Mouse (Mus musculus): Measurements from ENCODE around the gene Chrd.
A peak's percentile ranks its signal among the peaks of the same experiment; 100 is the strongest.

The Chrd gene

DNA sequence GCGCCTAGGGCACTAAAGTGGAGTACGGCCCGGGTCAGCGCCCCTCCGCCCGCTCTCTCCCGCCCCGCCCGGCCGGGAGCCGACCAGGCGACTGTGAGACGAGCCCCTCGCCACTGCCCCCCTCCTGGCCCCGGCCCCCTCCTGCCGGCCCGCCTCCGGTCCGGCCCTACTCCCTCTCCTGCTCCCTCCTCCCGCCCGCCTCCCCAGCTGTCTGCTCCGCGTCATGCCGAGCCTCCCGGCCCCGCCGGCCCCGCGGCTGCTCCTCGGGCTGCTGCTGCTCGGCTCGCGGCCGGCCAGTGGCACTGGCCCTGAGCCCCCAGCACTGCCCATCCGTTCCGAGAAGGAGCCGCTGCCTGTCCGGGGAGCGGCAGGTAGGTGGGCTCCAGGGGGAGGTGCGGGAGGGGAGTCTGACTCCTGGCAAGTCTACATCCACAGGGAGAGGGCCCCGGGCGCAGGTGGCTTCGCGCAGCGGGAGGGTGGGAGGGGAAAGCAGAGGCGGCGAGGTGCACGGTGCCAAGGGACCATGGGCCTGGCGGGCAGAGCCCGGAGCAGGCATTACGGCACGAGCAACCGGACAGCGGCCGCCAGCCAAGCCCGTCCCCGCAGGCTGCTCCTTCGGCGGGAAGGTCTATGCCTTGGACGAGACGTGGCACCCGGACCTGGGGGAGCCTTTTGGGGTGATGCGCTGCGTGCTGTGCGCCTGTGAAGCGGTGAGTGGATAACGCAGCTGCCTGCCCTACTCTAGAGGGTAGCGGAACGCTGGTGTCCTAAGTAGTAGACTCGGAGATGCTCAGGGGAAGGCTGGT lies at the start of gene Chrd:
Gene Chrd, plus strand, starts transcription at position 203 of the 806 bp plus-strand sequence.
- no peak for DNase-seq

DNA sequence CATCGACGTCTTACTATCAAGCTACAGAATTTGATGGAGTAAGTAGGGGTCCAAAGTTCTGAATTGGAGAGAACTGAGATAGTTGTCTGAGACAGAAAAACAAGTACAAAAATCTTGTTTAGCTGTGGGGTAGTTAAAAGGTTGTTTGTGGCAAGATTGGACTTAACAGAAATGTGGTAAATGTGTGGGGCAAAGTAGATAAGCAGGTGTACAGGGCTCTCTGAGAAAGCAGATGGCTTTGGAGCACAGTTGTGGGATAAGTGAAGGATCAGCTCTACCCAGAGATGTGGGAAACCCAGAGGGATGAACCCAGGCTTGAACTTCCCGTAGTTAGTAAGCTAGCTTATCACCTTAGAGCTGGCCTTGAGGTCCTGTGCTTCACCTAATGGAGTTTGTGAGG lies 42.2 kb upstream of the Chrd start:
- DNase-seq: no peak

DNA sequence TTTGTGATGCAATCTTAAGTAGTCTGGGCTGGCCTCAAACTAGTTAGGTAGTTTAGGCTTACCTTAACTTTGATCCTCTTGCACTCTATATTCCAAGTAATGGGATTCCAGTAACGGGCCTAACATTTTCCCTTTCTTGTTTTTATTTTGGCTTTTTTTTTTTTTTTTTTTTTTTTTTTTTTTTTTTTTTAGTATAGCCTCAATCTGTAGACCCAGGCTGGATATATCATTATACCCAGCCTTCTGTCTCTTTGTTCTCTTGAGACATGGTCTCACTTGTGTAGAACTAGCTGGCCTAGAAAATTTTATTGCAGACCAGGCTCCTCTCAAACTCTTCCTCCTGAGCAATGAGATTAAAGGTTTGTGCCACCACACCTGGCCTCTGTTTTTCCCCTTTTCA lies 41.3 kb upstream of the Chrd start:
- no peak for DNase-seq

DNA sequence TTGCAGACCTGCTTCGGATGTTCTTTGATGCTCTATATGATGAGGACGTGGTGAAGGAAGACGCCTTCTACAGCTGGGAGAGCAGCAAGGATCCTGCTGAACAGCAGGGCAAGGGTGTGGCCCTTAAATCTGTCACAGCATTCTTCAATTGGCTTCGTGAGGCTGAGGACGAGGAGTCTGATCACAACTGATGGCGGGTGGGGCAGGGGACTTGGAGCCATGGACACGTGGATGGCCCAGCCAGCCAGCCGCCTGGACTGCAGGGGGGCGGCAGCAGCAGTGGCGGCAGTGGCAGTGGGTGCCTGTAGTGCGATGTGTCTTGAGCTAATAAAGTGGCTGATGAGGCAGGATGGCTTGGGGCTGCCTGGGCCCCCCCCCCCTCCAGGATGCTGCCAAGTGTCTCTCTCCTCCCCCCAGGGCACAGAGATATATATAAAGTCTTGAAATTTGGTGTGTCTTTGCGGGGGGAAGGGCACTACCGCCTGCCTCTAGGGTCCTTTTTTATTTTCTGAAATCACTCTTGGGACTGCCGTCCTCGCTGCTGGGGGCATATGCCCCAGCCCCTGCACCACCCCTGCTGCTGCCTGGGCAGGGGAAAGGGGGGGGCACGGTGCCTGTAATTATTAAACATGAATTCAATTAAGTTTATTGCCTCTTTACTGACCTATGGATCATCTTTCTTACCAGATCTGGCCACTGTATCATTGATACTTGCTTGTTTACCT lies 40.5 kb upstream of the Chrd start:
- no peak for DNase-seq

DNA sequence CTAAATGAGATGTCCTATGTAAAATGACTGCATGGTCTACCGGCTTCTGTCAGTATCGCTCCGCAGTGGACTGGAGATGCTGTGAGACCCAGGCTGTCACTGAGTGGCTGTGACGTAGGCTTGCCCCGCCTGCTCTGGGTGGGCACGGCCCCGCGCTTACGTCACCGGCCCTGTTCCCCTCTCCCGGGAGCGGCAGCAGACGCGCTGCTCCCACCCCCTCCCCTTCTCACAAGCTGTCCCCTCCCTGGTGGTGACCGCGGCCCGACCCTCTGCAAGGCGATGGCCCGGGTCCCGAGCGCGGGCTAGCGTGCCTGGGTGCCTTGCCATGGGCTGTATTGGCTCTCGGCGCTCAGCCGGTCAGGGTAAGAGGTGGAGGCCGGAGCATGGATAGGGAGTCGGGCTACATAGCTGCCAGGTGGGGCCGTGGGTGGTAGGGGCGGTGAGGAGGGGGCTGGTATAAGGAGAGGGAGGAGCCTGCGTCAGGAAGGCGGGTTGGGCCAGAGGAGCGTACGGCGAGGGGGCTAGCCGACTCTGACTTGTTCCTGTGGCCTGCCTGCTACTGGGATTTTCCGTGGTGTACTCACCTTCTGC lies 39.7 kb upstream of the Chrd start, which contains the start of gene Fam131a:
Gene Fam131a, plus strand, starts transcription at position 131 of the 591 bp plus-strand sequence.
- DNase-seq: peak; percentile 72 to 74

DNA sequence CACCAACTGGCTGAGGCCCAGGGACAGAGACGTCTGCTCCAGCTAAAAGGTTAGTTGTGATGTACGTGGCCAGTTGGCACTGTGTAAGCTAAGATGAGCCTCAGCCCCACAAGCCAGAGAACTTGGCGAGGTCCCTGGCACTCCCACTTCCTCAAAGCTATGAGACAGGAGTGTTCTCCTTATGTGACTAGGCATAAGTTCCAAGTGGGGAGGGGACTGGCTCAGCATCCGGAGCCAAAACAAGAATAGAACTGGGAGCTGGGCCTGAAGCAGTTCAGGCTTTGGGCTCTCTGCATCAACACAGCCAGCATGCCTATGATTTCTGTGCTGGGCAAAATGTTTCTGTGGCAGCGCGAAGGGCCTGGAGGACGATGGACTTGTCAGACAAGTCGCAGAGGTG lies 38.1 kb upstream of the Chrd start:
- DNase-seq: no peak

DNA sequence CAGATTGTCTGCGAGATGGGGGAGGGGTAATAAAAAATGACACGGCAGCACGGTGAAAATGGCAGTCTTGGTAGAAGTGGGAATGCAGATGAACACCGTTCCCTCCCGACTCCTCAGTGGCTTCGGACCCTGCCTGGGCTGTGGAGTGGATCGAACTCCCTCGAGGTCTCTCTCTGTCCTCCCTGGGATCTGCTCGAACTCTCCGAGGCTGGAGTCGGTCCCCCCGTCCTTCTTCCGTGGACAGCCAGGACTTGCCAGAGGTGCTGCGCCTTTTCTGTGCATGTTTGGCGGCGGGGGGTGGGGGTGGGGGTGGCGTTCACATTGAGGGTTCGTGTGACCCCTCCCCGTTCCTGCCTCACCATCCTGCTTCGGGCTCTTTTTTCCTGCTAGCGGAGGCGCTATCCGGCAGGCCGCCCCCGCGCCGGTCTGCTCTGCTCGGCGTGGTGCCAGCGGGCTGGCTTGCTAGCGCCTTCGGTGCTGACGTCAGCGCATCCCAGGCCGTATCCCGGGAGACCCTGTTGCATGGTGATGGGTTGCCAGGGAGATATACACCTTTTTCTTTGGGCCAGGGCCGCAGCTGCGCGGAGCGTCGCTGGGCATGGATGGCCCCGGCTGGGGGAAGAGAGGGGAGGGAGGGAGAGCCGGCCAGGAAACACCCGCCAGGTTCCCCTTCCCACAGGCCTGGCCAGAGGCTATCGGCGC lies 37.2 kb upstream of the Chrd start:
- no peak for DNase-seq

DNA sequence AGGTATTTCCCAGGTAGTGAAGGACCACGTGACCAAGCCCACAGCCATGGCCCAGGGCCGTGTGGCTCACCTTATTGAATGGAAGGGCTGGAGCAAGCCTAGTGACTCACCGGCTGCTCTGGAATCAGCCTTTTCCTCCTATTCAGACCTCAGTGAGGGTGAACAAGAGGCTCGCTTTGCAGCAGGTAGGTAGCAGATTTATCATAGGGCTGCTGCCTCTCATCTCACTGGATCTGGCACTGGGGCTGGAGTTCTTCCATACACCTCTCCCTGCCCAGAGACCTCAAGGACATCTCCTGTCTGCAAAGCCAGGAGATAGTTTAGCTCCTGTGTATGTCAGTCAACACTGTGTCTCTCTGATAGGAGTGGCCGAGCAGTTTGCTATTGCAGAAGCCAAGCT lies 33.7 kb upstream of the Chrd start:
- DNase-seq: no peak

DNA sequence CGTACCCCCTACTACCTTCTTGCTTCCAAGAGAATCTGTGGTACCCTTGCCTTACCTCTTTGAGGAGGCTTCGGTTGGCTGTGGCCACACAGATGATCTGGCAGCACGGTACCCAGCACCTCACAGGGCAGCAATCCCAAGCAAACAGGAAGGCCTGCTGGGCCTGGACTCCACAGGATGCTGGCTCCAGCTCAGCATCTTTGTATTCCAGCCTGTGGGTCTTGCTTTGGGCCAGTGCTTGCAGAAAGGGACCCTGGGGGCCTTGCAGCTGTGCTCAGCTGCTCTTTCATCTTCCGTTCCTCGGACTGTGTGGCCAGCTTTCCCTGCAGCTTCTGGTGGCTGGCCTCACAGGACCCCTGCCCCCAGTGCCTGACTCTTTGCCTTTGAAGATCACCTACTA lies 32.9 kb upstream of the Chrd start:
- DNase-seq: no peak

DNA sequence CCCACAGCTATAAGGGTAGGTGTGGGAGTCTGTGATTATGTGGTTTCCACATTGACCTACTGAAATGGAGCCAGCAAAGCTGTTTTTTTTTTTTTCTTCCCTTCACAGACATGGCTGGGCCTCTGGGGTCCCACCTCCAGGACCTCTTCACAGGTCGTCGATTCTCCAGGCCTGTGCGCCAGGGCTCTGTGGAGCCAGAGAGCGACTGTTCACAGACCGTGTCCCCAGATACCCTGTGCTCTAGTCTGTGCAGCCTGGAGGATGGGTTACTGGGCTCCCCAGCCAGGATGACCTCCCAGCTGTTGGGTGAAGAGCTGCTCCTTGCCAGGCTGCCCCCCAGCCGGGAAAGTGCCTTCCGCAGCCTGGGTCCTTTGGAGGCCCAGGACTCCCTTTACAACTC lies 31.6 kb upstream of the Chrd start:
- no peak for DNase-seq

DNA sequence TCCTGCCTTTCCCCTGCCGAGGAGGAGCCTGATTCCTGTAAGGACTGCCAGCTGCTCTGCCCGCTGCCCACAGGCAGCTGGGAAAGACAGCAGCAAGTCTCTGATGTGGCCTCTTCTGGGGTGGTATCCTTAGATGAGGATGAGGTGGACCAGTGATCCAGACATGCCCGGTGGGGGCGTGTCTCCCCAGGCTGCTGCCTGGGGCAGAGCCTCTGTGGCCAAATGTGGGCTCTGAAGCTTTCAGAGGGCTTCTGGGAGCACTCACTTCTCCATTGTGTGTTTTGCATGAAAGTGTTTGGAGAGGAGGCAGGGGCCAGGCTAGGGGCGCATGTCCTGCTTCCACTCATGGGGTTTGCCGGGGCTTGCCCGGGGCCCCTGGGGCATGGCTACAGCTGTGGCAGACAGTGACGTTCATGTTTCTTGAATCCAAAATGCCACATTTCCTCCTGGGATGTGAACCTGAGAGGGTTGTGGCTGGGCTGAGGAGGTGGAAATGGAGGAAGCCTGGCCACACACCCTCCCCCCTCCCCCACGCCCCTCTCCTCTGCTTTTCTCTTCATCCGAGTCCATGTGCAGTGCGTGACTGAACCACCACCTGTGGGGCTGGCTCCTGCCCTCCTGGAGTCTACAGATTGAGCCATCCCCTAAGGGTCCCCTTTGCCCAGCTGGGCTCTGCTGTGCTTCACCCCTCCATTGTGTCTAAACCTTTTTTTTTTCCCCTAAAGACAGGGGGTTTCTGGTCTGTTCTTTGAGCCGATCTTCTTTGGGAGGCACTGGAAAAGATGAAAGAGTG lies 31.0 kb upstream of the Chrd start:
- no peak for DNase-seq

DNA sequence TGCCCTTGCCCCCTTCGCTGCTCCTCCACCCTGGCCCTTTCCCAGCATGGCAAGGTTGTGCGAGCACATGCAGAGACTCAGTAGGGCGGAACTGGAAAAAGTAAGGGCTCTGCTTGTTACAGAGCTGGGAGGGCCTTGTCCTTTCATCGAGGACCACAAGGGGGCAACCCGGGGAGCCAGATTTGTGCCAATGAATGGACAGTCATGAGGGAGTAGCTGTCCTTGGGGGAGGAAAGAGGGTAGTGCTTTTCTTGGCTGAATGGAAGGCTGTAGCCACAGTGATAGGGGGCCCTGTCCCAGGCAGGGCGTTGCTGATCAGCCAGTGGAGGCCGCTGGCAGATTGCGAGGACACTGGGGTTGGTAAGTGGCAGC lies 30.4 kb upstream of the Chrd start:
- no peak for DNase-seq

DNA sequence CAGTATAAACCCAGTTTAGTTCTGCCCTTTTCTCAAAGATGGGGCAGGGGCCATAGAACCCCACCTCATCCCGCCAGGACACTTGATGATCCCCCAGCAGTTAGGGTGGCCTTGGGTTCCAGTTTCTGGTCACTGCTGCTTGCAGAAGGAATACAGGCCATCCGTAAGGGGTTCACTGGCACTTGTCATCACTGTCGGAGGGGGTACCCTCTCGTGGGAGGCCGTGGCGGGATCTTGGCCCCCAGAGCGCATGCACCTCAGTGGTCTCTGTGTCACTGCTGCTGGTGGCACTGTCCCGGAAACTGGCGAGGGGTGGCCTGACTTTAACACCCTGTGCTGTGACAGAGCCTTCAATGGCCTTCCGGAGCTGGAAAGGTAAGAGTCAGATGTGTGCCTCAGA lies 29.9 kb upstream of the Chrd start:
- no peak for DNase-seq

DNA sequence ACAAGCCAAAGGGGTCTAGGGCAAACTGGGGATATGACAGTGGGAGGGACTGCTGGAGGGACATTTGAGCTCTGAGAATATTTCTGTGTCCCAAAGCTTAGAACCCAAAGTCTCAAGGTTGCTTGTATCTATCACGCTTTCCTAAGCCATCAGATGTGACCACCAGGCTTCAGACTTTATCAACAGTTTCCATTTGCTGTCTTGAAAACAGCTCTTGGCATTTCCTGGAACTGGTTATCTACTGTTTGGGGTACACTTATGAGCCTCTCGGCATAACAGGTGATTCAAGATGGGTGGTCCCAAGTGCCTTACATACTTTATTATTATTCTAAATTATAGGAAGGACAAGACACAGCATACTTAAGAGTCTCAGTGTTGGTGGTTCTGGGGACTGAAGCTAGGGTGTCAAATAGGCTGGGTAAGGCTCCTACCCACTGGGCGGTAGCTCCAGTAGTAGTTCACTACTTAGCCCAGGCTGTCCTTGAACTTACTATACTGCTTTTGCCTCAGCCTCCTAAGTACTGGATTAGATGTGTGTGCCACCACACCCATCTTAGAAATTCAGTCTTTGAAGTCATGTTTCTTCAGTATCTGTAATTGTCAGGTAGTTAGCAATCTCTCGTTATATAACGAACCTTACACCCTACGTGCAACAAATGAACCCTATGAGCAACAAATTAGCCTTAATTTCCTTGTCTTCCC lies 29.1 kb upstream of the Chrd start:
- DNase-seq: no peak

DNA sequence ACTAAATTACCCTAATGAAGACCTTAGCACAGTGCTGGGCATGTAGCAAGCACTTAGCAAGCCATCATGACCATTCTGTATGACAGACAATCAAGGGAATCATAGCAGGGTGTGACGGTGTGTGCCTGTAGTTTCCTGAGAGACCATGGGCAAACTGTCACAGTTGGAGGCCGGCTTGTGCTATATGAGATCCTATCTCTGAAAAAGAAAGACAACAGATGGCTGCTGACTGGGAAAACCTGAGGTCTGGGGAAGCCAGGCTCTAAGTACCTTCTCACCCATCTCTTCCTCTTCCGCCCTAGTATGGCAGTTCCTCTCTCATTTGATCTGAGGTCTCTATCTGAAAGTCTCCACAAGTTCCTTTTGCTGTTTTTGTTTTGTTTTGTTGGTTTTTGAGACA lies 27.1 kb upstream of the Chrd start:
- no peak for DNase-seq

DNA sequence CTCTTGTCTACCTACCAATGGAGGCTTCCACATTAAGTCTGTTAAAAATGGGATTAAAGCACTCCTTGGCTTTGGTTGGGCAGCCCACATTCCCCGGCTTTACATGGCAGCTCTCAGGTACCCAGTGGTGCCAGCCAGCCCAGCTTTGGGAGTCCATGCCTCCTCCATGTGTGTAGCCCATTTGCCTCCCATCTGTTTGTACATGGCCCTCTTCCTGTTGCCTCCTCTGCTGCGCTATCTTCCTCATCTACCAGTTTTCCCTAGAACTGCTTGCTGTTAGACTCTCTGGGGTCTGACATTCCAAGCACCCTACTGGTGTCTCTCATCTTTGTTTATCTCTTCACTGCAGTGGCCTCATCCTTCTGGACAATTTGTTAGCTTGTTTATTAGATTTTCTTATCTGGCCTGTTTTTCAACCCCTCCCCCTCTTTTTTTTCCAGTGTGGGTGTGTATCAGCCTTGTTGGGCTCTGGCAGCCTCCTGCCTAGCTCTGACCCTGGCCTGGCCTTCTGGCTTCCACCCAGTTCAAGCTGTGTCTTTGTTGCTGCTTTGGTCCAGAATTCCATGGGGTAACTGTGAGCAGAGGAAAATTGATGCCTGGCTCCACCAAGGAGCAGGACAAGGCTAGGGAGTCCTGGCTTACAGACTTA lies 26.4 kb upstream of the Chrd start:
- DNase-seq: no peak

DNA sequence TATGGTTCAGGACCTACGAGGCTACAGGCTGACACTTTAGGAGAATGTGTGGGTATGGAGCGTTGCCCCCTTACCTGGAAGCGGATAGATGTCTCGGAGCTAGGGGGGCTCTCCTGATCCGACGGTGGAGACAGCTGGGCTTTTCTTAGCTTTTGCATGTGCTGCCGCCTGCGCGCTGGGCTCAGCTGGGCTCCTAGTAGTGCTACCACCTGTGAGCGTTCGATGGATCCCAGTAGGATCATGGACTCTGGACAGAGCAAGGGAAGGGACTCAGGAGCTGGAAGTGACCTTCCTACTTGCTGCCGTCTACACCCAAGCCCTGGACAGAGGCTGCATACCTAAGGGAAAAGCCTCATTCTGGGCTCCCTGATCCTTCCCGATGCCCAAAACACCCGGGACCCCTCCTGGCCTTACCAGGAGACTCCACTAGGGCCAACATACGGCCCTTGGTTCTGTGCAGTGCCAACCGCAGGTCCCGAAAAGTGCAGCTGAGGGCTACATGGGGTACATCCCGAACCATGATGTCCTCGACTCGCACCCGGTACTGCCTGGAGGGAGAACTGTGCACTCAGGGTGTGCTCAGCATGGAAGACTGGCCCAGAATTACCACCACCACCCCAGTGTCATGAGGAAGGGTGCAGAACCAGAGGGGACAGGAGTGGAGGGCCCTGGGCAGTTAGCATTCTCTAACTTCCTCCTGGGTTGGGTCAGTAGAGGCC lies 24.5 kb upstream of the Chrd start:
- no peak for DNase-seq

DNA sequence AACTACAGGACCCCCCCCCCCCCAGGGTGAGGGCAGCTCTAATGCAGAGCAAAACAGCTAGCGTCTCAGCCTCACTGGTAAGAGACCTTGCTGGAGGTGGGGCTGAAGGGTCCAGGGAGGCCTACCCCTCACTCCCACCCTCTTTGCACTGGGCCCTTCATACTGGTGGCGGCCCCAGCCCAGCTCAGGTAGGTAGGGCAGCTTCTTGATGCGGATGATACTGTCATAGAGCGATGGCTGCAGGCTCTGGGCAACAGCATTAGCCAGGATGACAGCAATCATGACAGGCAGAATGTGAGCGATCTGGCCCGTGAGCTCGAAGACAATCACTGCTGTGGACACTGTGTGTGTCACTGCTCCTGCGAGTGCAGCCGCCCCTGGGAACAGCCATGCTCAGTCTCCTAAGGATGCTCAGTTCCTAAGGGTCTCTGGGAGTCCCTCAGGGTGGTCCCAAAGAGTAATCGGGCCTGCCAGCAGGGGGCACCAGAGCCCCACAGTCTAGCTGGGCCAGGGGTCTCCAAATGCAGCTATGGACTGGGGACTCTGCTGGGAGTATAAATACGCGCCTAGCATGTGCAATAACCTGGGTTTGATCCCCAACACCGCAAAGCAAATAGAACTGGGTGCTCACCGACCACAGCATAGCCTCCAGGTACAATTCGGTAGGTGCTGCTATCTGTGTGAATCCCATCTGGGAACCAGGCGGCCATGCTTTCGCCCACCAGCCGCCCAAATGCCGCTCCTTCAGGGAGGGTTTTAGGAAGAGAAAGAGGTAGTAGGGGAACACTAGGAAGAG lies 23.8 kb upstream of the Chrd start:
- peak; percentile 40 to 44 for DNase-seq

DNA sequence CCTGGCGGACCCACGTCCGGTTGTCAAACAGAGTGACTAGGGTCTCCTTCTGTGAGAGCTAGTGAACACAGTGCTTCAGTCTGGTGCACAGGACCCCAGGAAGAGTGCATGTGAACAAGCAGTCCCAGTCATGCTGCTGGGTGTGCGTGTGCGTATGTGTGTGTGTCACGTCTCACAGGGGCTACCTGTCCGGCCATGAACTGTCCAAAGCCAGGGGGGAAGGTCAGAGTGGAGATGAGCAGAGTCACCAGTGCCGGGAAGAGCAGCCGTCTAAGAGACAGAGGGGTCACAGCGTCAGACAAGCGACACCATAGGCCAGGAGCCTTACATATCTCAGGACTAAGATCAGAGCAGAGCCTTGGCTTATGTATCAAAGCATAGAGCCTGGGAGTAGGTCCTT lies 22.6 kb upstream of the Chrd start:
- DNase-seq: no peak

DNA sequence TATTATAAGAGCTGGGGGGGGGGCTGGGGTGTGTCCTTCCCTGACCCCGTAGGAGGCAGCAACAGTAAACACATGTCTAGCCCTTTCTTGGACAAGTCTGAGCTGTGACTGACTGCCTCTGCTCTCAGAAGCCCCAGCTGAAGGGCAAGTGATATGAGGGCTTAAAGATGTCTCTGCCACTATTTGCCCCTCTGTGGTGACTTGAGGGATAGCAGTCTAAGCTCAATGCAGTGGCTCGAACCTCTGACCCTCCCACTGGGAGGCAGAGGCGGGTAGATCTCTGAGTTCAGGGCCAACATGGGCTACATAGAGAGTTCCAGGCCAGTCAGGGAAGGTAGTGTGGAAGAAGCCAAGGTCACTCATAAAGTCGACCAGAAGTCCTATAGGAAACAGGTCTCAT lies 22.1 kb upstream of the Chrd start:
- no peak for DNase-seq

All from thymus, adult 18-20 months (tissue).